Mouse (Mus musculus): Measurements from ENCODE around the gene Tmed10.

Tmed10 gene

DNA sequence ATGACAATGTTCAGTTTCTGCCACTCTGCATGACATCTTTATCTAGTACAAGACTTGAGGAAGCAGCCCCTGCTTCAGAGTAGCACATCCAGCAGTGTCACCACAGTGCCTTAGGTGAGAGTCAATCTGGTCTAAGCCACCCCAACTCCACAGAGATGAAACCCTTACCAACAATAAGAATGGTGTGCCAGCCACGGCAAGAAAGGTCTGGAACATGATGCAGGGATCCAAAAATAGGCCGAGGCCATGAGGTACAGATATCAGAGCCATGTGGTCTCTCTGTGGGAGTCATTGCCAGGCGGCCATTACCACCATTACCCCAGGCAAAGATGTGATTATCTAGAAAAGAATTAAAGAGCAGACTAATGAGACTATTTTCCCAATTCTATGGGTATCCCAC lies 66.0 kb downstream of the Tmed10 start:
- DNase-seq (ENCODE audit: low spot score), result no peak

- peak; percentile 79 for DNase-seq (ENCODE audit: low spot score)
Measured at GRCm38 (mm10) chr12:85305247-85305892, 69.3 kb downstream of the Tmed10 start.

GRCm38 (mm10) chr12:85304725-85305124 lies 69.9 kb downstream of the Tmed10 start:
- no peak for DNase-seq (ENCODE audit: low spot score)

- no peak for DNase-seq (ENCODE audit: low spot score)
Measured at GRCm38 (mm10) chr12:85303256-85303655, 71.4 kb downstream of the Tmed10 start.

- DNase-seq (ENCODE audit: low spot score), result no peak
Measured at GRCm38 (mm10) chr12:85298835-85299180, 75.8 kb downstream of the Tmed10 start.

GRCm38 (mm10) chr12:85298127-85298834 lies 76.4 kb downstream of the Tmed10 start:
- DNase-seq (ENCODE audit: low spot score), result no peak

DNA sequence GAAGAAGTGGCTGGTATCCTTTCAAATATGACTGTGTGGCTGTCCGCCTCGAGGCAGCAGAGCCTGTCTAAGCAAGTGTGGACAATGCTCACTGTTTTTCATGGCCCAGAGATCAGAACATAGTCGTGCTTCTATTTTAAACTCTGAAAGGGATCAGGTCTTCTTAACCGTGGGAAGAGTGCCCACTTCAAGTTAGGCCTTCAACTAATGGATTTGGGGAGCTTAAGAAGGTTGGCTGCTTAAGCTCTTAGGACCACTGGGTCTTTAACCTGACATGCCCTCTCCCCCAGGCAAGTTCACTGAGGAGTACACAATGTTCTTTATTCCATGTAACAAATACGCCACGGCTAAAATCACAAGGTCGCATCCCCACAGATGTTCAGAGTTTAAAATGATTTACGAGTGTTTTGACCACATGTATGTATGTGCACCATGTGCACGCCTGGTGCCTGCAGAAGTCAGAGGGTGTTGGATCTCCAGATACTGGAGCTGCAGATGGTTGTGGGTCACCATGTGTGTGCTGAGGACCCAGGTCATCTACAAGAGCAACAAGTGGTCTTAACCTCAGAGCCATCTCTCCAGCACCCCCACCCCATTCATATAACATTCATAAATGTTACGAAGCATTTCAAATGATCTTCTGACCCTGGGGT lies 77.2 kb downstream of the Tmed10 start:
- DNase-seq (ENCODE audit: low spot score), result no peak

DNA sequence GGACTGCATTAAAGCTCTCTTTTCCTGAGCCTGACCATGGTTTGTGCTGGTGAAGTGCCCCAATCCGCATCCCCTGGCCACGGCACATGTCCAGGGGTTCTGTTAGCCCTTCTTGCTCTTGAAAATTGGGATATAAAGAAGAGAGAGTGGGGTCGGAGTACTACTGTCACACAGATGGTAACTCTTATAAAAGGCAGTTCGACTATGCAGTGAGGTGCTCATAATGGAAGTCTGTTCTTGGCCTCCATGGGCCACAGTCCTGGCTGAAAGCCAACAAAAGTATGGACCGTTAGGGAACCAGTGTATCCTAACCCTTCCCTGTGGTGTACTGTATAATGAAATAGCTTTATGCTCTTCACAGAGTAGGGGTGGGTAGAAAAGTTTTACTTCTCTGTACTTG lies 77.7 kb downstream of the Tmed10 start:
- DNase-seq (ENCODE audit: low spot score), result no peak

- DNase-seq (ENCODE audit: low spot score), result no peak
Measured at GRCm38 (mm10) chr12:85295506-85295905, 79.1 kb downstream of the Tmed10 start.

DNA sequence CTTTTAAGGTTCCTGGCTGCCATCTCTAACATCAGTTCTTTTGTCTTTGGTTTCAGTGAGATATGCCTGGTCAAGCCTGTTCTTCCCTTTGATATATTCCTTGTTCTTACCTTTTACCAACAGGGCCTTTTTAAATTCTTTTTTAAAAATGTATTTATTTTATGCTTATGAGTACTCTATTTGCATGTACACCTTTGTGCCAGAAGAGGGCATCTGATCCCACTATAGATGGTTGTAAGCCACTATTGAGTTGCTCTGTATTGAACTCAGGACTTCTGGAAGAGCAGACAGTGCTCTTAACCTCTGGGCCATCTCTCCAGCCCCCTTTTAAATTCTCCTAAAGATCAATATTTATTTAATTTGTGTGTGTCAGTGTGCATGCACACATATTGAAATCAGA lies 81.7 kb downstream of the Tmed10 start:
- DNase-seq (ENCODE audit: low spot score), result no peak

- no peak for DNase-seq (ENCODE audit: low spot score)
Measured at GRCm38 (mm10) chr12:85292288-85292687, 82.4 kb downstream of the Tmed10 start.

DNA sequence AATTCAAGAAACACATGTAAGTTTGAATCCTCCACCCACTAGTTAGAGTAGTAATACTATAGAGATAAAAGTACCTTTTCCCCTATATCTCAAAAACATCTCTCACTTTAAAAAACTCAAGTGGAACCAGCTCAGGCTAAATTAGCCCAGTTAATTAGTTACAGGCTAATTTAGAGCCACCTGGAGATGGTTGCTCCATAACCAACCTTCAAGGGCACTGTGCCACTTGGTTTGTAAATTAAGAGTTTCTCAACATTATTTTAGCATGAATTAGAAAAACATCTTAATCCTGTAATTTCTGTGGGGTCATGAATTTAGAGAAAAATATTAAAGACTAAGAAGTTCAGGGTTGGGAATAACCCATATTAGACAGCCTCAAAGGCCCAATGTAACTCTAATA lies 83.1 kb downstream of the Tmed10 start:
- DNase-seq (ENCODE audit: low spot score), result no peak

DNA sequence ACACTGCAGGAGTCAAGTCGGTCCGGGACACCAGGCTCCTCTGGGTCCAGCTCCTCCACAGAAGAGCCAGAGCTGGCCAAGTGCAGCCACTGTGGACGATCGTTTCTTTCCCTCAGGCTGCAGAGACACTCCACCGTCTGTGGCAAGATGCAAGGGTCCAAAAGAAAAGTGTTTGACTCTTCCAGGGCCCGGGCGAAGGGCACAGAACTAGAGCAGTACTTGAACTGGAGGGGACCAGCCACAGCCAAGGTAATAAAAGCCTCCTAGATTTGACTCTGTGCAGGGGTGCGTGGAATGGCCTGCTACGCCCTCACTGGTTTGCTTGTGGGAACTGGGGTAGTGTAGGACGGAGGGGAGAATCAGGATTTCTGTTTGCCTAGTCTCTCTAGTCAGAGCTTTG lies 84.0 kb downstream of the Tmed10 start:
- DNase-seq (ENCODE audit: low spot score), result no peak

All from ovary, postnatal 36 days (tissue).